Mouse (Mus musculus) heart, adult 2 months (tissue): ENCODE measurements at regions not wholly inside any gene's neighbourhood (a gene's known extent, or its start where the extent isn't known, plus 50 kb on each side); places are given as distances from the start of the nearest gene placed in this dataset.

Experiments used
- DNase-seq, 2 experiments: peaks; one replicate each; pipeline ENCODE4 v3.0.0; 2021
- H3K27ac ChIP-seq: fragments of 200-600 bp; 2 replicates; pipeline ENCODE4 v1.8.1; 2022
- H3K27me3 ChIP-seq: fragments of 200-500 bp; 2 replicates; pipeline ENCODE4 v1.6.1; 2012; ENCODE audit warnings: mild to moderate bottlenecking, low read length, inconsistent platforms, mixed read lengths; ENCODE audit not compliant: control insufficient read depth, insufficient read depth
- H3K36me3 ChIP-seq: fragments of 200-500 bp; 2 replicates; pipeline ENCODE4 v1.6.1; 2012; ENCODE audit warnings: low read length, inconsistent platforms; ENCODE audit not compliant: control insufficient read depth, insufficient read depth
- H3K4me1 ChIP-seq: fragments of 200-500 bp; 2 replicates; pipeline ENCODE4 v1.6.1; 2011; ENCODE audit warnings: low read length; ENCODE audit not compliant: control insufficient read depth, insufficient read depth
- H3K4me3 ChIP-seq: fragments of 200-600 bp; 2 replicates; pipeline ENCODE4 v1.8.1; 2022
- H3K79me2 ChIP-seq: fragments of 200-500 bp; replicated peaks from 2 replicates; pipeline ENCODE4 v1.6.1; 2012; ENCODE audit warnings: mild to moderate bottlenecking, inconsistent platforms, low read length, moderate library complexity, mixed read lengths; ENCODE audit not compliant: control insufficient read depth, insufficient read depth
- H3K9ac ChIP-seq: fragments of 200-500 bp; 2 replicates; pipeline ENCODE4 v1.6.1; 2012; ENCODE audit warnings: low read depth, mild to moderate bottlenecking, control low read depth, inconsistent platforms, low read length, mixed read lengths
- CTCF ChIP-seq: fragments of 200-600 bp; IDR thresholded peaks from 2 replicates; pipeline ENCODE4 v1.8.1; 2022; ENCODE audit warnings: antibody characterized with exemption, mild to moderate bottlenecking, moderate library complexity
- EP300 ChIP-seq: fragments of 200-500 bp; IDR thresholded peaks from 2 replicates; pipeline ENCODE4 v1.6.1; 2011; ENCODE audit warnings: low read depth, low read length, control low read depth; ENCODE audit not compliant: insufficient read depth
- POLR2A ChIP-seq: fragments of 200-500 bp; IDR thresholded peaks from 2 replicates; pipeline ENCODE4 v1.6.1; 2011; ENCODE audit warnings: mild to moderate bottlenecking, low read depth, low read length, control low read depth; ENCODE audit not compliant: insufficient read depth
- whole genome bisulfite sequencing: fragments of 180-500 bp; shearing (Covaris S2); methylation state at CpG from one replicate; pipeline ENCODE4 v1.1.7; 2018; 5-methylcytosine and 5-hydroxymethylcytosine counted together
- intact Hi-C: fragments of 180-260 bp; cut with DNase I; formaldehyde crosslinking; loops from one replicate; pipeline ENCODE4 v1.15.1; 2025

- H3K4me3 ChIP-seq: no peak overlapping the region
- no peak overlapping the region for H3K9ac ChIP-seq
- no peak overlapping the region for H3K27ac ChIP-seq
- H3K36me3 ChIP-seq: no peaks in the 10 kb centered on the region
- WGBS: 83% methylated on average over 13 of the region's 13 CpGs
- no peaks in the 10 kb centered on the region for H3K27me3 ChIP-seq
- intact Hi-C loops: no loop called here
- no peaks in the 10 kb centered on the region for H3K79me2 ChIP-seq
- TF ChIP-seq EP300: no peak
- TF ChIP-seq POLR2A: no peak
- TF ChIP-seq CTCF: no peak
- DNase-seq: no peak
- no peaks in the 10 kb centered on the region for H3K4me1 ChIP-seq
Observed at GRCm38 (mm10) chr6:140993643-140994580, 255.2 kb upstream of the Pde3a start.

- peak in 1 of 2 experiments; percentile 23 for DNase-seq
- Histone ChIP-seq H3K27ac (no peak overlapping the region), H3K4me1 (no peaks in the 10 kb centered on the region), H3K4me3 (no peak overlapping the region), H3K36me3 (no peaks in the 10 kb centered on the region), H3K27me3 (no peaks in the 10 kb centered on the region), H3K79me2 (no peaks in the 10 kb centered on the region), H3K9ac (no peak overlapping the region)
- TF ChIP-seq CTCF: peak; percentile 62
- TF ChIP-seq EP300: no peak
- intact Hi-C loops: no loop called here
- 66% methylated on average over 14 of the region's 14 CpGs for WGBS
Observed at GRCm38 (mm10) chr6:140995340-140996135, 253.5 kb upstream of the Pde3a start.

GRCm38 (mm10) chr6:140998069-140998468 is 251.0 kb upstream of the Pde3a start:
- TF ChIP-seq EP300 (no peak), CTCF (no peak), POLR2A (no peak)
- Histone ChIP-seq H3K4me3 (no peak overlapping the region), H3K27me3 (no peaks in the 10 kb centered on the region), H3K4me1 (no peaks in the 10 kb centered on the region), H3K79me2 (no peaks in the 10 kb centered on the region), H3K36me3 (no peaks in the 10 kb centered on the region), H3K9ac (no peak overlapping the region), H3K27ac (no peak overlapping the region)
- intact Hi-C loops: no loop called here
- 81% methylated on average over 7 of the region's 7 CpGs for WGBS
- DNase-seq: no peak

GRCm38 (mm10) chr6:141000552-141000951 is 248.5 kb upstream of the Pde3a start:
- Histone ChIP-seq H3K79me2 (no peaks in the 10 kb centered on the region), H3K4me3 (no peak overlapping the region), H3K27me3 (no peaks in the 10 kb centered on the region), H3K4me1 (no peaks in the 10 kb centered on the region), H3K36me3 (no peaks in the 10 kb centered on the region), H3K9ac (no peak overlapping the region), H3K27ac (no peak overlapping the region)
- intact Hi-C loops: no loop called here
- peak in 1 of 2 experiments; percentile 15 for DNase-seq
- TF ChIP-seq EP300: no peak
- TF ChIP-seq CTCF: no peak
- no peak for TF ChIP-seq POLR2A
- 21% methylated on average over 2 of the region's 2 CpGs for WGBS

GRCm38 (mm10) chr6:141001306-141001705 is 247.8 kb upstream of the Pde3a start:
- TF ChIP-seq CTCF (no peak), EP300 (no peak), POLR2A (no peak)
- Histone ChIP-seq H3K27ac (no peak overlapping the region), H3K9ac (no peak overlapping the region), H3K4me1 (no peaks in the 10 kb centered on the region), H3K4me3 (no peak overlapping the region), H3K79me2 (no peaks in the 10 kb centered on the region), H3K36me3 (no peaks in the 10 kb centered on the region), H3K27me3 (no peaks in the 10 kb centered on the region)
- intact Hi-C loops: no loop called here
- 61% methylated on average over 3 of the region's 3 CpGs for WGBS
- no peak for DNase-seq
